Mouse (Mus musculus) embryonic stem cell, embryonic (primary cell): ENCODE data around the gene Vmn1r151.
"Not testable (repeated sequence)": the region's sequence is repeated elsewhere in the genome, so short reads cannot be mapped to it uniquely, and the experiment has no call there.

Experiments
- CTCF ChIA-PET, 4 experiments: fragments of 300-600 bp in 2 of 4; fragments of 350-600 bp in 2 of 4; sonication (Branson Sonifier 250); formaldehyde crosslinking; loops; one replicate each; lab custom pipeline; 2022; ENCODE audit warnings: inconsistent platforms in 2 of 4; lab: Charles Lee
- POLR2A ChIA-PET, 4 experiments: fragments of 300-600 bp in 2 of 4; fragments of 350-600 bp in 2 of 4; sonication (Branson Sonifier 250); formaldehyde crosslinking; loops; one replicate each; lab custom pipeline; 2022; ENCODE audit warnings: antibody characterized with exemption in 4 of 4, inconsistent platforms in 1 of 4; lab: Charles Lee

The Vmn1r151 gene

GRCm38 (mm10) chr7:22499578-22499977 lies at the start of gene Vmn1r151:
Gene Vmn1r151, minus strand, starts transcription at chr7:22499678.
- POLR2A ChIA-PET, CTCF ChIA-PET: not testable (repeated sequence)

GRCm38 (mm10) chr7:22534787-22535186 lies 35.3 kb upstream of the Vmn1r151 start, which contains the start of gene Gm8677:
Gene Gm8677, minus strand, starts transcription at chr7:22534887.
- POLR2A ChIA-PET, CTCF ChIA-PET: not testable (repeated sequence)

- POLR2A ChIA-PET, CTCF ChIA-PET: not testable (repeated sequence)
Observed at GRCm38 (mm10) chr7:22522667-22523066, 23.2 kb upstream of the Vmn1r151 start, which contains the start of gene Vmn1r152. Gene Vmn1r152, plus strand, starts transcription at chr7:22522967.

- CTCF ChIA-PET, POLR2A ChIA-PET: not testable (repeated sequence)
Observed at GRCm38 (mm10) chr7:22463975-22464374, 35.5 kb downstream of the Vmn1r151 start, which contains the start of gene Gm10665. Gene Gm10665, minus strand, starts transcription at chr7:22464075.
